Mouse (Mus musculus): Measurements from ENCODE around the gene Rfx3. TPM values are rescaled to one million over a fixed set of nuclear protein-coding genes. Genes with fewer than 3 reads are reported as not detected.
A peak's percentile ranks its signal among the peaks of the same experiment; 100 is the strongest.

The Rfx3 gene
- polyA plus RNA-seq, 1 experiment from 2014 or later = 8.4 TPM

GRCm38 (mm10) chr19:28009587-28010281 is 1.2 kb downstream of the Rfx3 start:
- ATAC-seq (ENCODE audit: insufficient read depth, low FRiP score) = no peak
- WGBS = under 1% methylated on average over 5 of the region's 5 CpGs
- Histone ChIP-seq H3K27me3 (ENCODE audit: control insufficient read depth, insufficient read depth, low read length) (no peaks in the 10 kb centered on the region), H3K4me1 (ENCODE audit: control insufficient read depth, insufficient read depth, low read length) (peaks cover 5% of the 10 kb centered on the region; the same call in 1 of the 2 replicates), H3K36me3 (ENCODE audit: control insufficient read depth, insufficient read depth, low read length) (no peaks in the 10 kb centered on the region), H3K4me2 (ENCODE audit: low read depth, low read length) (peak overlapping the region; percentile 74), H3K9me3 (replicated peaks; ENCODE audit: control insufficient read depth, low read length) (no peaks in the 10 kb centered on the region), H3K27ac (ENCODE audit: low read length) (peak overlapping the region; percentile 100), H3K4me3 (replicated peaks; ENCODE audit: low read length) (peak overlapping the region; percentile 97), H3K9ac (ENCODE audit: low read length) (peak overlapping the region; percentile 94)

GRCm38 (mm10) chr19:28004190-28004589 is 6.8 kb downstream of the Rfx3 start:
- Histone ChIP-seq H3K27me3 (ENCODE audit: control insufficient read depth, insufficient read depth, low read length) (no peaks in the 10 kb centered on the region), H3K36me3 (ENCODE audit: control insufficient read depth, insufficient read depth, low read length) (no peaks in the 10 kb centered on the region), H3K4me2 (ENCODE audit: low read depth, low read length) (no peak overlapping the region), H3K27ac (ENCODE audit: low read length) (no peak overlapping the region), H3K4me3 (replicated peaks; ENCODE audit: low read length) (no peak overlapping the region), H3K9ac (ENCODE audit: low read length) (no peak overlapping the region), H3K9me3 (replicated peaks; ENCODE audit: control insufficient read depth, low read length) (no peaks in the 10 kb centered on the region), H3K4me1 (ENCODE audit: control insufficient read depth, insufficient read depth, low read length) (peaks cover 3% of the 10 kb centered on the region; the same call in 1 of the 2 replicates)
- WGBS = 35% methylated on average over 1 of the region's 1 CpGs
- ATAC-seq (ENCODE audit: insufficient read depth, low FRiP score) = no peak

- Histone ChIP-seq H3K36me3 (ENCODE audit: control insufficient read depth, insufficient read depth, low read length) (no peaks in the 10 kb centered on the region), H3K4me1 (ENCODE audit: control insufficient read depth, insufficient read depth, low read length) (peaks cover 3% of the 10 kb centered on the region; the same call in 1 of the 2 replicates), H3K4me3 (replicated peaks; ENCODE audit: low read length) (no peak overlapping the region), H3K9ac (ENCODE audit: low read length) (no peak overlapping the region), H3K27ac (ENCODE audit: low read length) (no peak overlapping the region), H3K27me3 (ENCODE audit: control insufficient read depth, insufficient read depth, low read length) (no peaks in the 10 kb centered on the region), H3K4me2 (ENCODE audit: low read depth, low read length) (no peak overlapping the region), H3K9me3 (replicated peaks; ENCODE audit: control insufficient read depth, low read length) (no peaks in the 10 kb centered on the region)
- WGBS = 68% methylated on average over 1 of the region's 1 CpGs
- no peak for ATAC-seq (ENCODE audit: insufficient read depth, low FRiP score)
Measured at GRCm38 (mm10) chr19:28003474-28003873, 7.5 kb downstream of the Rfx3 start.

GRCm38 (mm10) chr19:28002708-28003107 is 8.3 kb downstream of the Rfx3 start:
- H3K4me2 ChIP-seq (ENCODE audit: low read depth, low read length) = no peak overlapping the region
- no peaks in the 10 kb centered on the region for H3K9me3 ChIP-seq (replicated peaks; ENCODE audit: control insufficient read depth, low read length)
- peaks cover 3% of the 10 kb centered on the region; the same call in 1 of the 2 replicates for H3K4me1 ChIP-seq (ENCODE audit: control insufficient read depth, insufficient read depth, low read length)
- no peak for ATAC-seq (ENCODE audit: insufficient read depth, low FRiP score)
- H3K27ac ChIP-seq (ENCODE audit: low read length) = no peak overlapping the region
- H3K9ac ChIP-seq (ENCODE audit: low read length) = no peak overlapping the region
- H3K27me3 ChIP-seq (ENCODE audit: control insufficient read depth, insufficient read depth, low read length) = no peaks in the 10 kb centered on the region
- no peaks in the 10 kb centered on the region for H3K36me3 ChIP-seq (ENCODE audit: control insufficient read depth, insufficient read depth, low read length)
- no peak overlapping the region for H3K4me3 ChIP-seq (replicated peaks; ENCODE audit: low read length)
- 68% methylated on average over 3 of the region's 3 CpGs for WGBS

- no peak overlapping the region for H3K4me3 ChIP-seq (replicated peaks; ENCODE audit: low read length)
- no peaks in the 10 kb centered on the region for H3K27me3 ChIP-seq (ENCODE audit: control insufficient read depth, insufficient read depth, low read length)
- H3K9ac ChIP-seq (ENCODE audit: low read length) = no peak overlapping the region
- H3K9me3 ChIP-seq (replicated peaks; ENCODE audit: control insufficient read depth, low read length) = no peaks in the 10 kb centered on the region
- WGBS = 77% methylated on average over 7 of the region's 7 CpGs
- no peak overlapping the region for H3K4me2 ChIP-seq (ENCODE audit: low read depth, low read length)
- peaks cover 5% of the 10 kb centered on the region; the same call in 1 of the 2 replicates for H3K4me1 ChIP-seq (ENCODE audit: control insufficient read depth, insufficient read depth, low read length)
- no peak overlapping the region for H3K27ac ChIP-seq (ENCODE audit: low read length)
- ATAC-seq (ENCODE audit: insufficient read depth, low FRiP score) = no peak
- no peaks in the 10 kb centered on the region for H3K36me3 ChIP-seq (ENCODE audit: control insufficient read depth, insufficient read depth, low read length)
Measured at GRCm38 (mm10) chr19:27992800-27993199, 18.2 kb downstream of the Rfx3 start.

GRCm38 (mm10) chr19:27988746-27989145 is 22.2 kb downstream of the Rfx3 start:
- Histone ChIP-seq H3K9ac (ENCODE audit: low read length) (no peak overlapping the region), H3K27ac (ENCODE audit: low read length) (no peak overlapping the region), H3K36me3 (ENCODE audit: control insufficient read depth, insufficient read depth, low read length) (no peaks in the 10 kb centered on the region), H3K4me3 (replicated peaks; ENCODE audit: low read length) (no peak overlapping the region), H3K9me3 (replicated peaks; ENCODE audit: control insufficient read depth, low read length) (no peaks in the 10 kb centered on the region), H3K4me2 (ENCODE audit: low read depth, low read length) (no peak overlapping the region), H3K4me1 (ENCODE audit: control insufficient read depth, insufficient read depth, low read length) (peaks cover 3% of the 10 kb centered on the region; the same call in 1 of the 2 replicates), H3K27me3 (ENCODE audit: control insufficient read depth, insufficient read depth, low read length) (no peaks in the 10 kb centered on the region)
- 50% methylated on average over 3 of the region's 3 CpGs for WGBS
- ATAC-seq (ENCODE audit: insufficient read depth, low FRiP score) = no peak

GRCm38 (mm10) chr19:27967590-27967989 is 43.4 kb downstream of the Rfx3 start:
- Histone ChIP-seq H3K4me1 (ENCODE audit: control insufficient read depth, insufficient read depth, low read length) (no peaks in the 10 kb centered on the region), H3K27ac (ENCODE audit: low read length) (no peak overlapping the region), H3K27me3 (ENCODE audit: control insufficient read depth, insufficient read depth, low read length) (no peaks in the 10 kb centered on the region), H3K4me3 (replicated peaks; ENCODE audit: low read length) (no peak overlapping the region), H3K9ac (ENCODE audit: low read length) (no peak overlapping the region), H3K36me3 (ENCODE audit: control insufficient read depth, insufficient read depth, low read length) (no peaks in the 10 kb centered on the region), H3K9me3 (replicated peaks; ENCODE audit: control insufficient read depth, low read length) (no peaks in the 10 kb centered on the region), H3K4me2 (ENCODE audit: low read depth, low read length) (no peak overlapping the region)
- ATAC-seq (ENCODE audit: insufficient read depth, low FRiP score) = no peak
- WGBS = 85% methylated on average over 3 of the region's 3 CpGs

- Histone ChIP-seq H3K27me3 (ENCODE audit: control insufficient read depth, insufficient read depth, low read length) (no peaks in the 10 kb centered on the region), H3K9ac (ENCODE audit: low read length) (no peak overlapping the region), H3K4me3 (replicated peaks; ENCODE audit: low read length) (no peak overlapping the region), H3K4me1 (ENCODE audit: control insufficient read depth, insufficient read depth, low read length) (no peaks in the 10 kb centered on the region), H3K4me2 (ENCODE audit: low read depth, low read length) (no peak overlapping the region), H3K36me3 (ENCODE audit: control insufficient read depth, insufficient read depth, low read length) (no peaks in the 10 kb centered on the region), H3K9me3 (replicated peaks; ENCODE audit: control insufficient read depth, low read length) (no peaks in the 10 kb centered on the region), H3K27ac (ENCODE audit: low read length) (no peak overlapping the region)
- 90% methylated on average over 3 of the region's 3 CpGs for WGBS
- no peak for ATAC-seq (ENCODE audit: insufficient read depth, low FRiP score)
Measured at GRCm38 (mm10) chr19:27961271-27961670, 49.7 kb downstream of the Rfx3 start.

- H3K9me3 ChIP-seq (replicated peaks; ENCODE audit: control insufficient read depth, low read length) = no peaks in the 10 kb centered on the region
Measured at GRCm38 (mm10) chr19:27935453-27935852, 75.5 kb downstream of the Rfx3 start.

More at GRCm38 (mm10) chr19:27935453-27935852, 75.5 kb downstream of the Rfx3 start:
- no peaks in the 10 kb centered on the region for H3K4me1 ChIP-seq (ENCODE audit: control insufficient read depth, insufficient read depth, low read length)
- WGBS = 70% methylated on average over 3 of the region's 3 CpGs
- no peaks in the 10 kb centered on the region for H3K27me3 ChIP-seq (ENCODE audit: control insufficient read depth, insufficient read depth, low read length)
- ATAC-seq (ENCODE audit: insufficient read depth, low FRiP score) = no peak
- no peak overlapping the region for H3K4me3 ChIP-seq (replicated peaks; ENCODE audit: low read length)
- H3K4me2 ChIP-seq (ENCODE audit: low read depth, low read length) = no peak overlapping the region
- H3K27ac ChIP-seq (ENCODE audit: low read length) = no peak overlapping the region
- H3K9ac ChIP-seq (ENCODE audit: low read length) = no peak overlapping the region
- no peaks in the 10 kb centered on the region for H3K36me3 ChIP-seq (ENCODE audit: control insufficient read depth, insufficient read depth, low read length)

Data from stomach, embryonic 16.5 days (tissue).